Mouse (Mus musculus) liver, postnatal 0 days (tissue): ENCODE data around the gene Tmem14a. TPM values are rescaled to one million over a fixed set of nuclear protein-coding genes. Genes with fewer than 3 reads are reported as not detected.
A peak's percentile ranks its signal among the peaks of the same experiment; 100 is the strongest.
"Not testable (repeated sequence)": the region's sequence is repeated elsewhere in the genome, so short reads cannot be mapped to it uniquely, and the experiment has no call there.

Source experiments
- ATAC-seq: fragments of 200-750 bp; cut with Nextera tagmentation; 2 replicates; pipeline ENCODE4 v1.8.0; 2017; ENCODE audit warnings: mild to moderate bottlenecking, moderate library complexity
- DNase-seq: peaks from one replicate; pipeline ENCODE4 v3.0.0-alpha.2; 2016
- H3K27ac ChIP-seq: fragments of 300-500 bp; sonication (generic); 2 replicates; pipeline ENCODE4 v1.5.1; 2014; ENCODE audit warnings: antibody characterized with exemption, moderate library complexity, mild to moderate bottlenecking, low read depth
- H3K27me3 ChIP-seq: fragments of 300-500 bp; sonication (generic); 2 replicates; pipeline ENCODE4 v1.6.1; 2014; ENCODE audit warnings: low read length, control low read depth, mixed read lengths; ENCODE audit not compliant: insufficient read depth
- H3K36me3 ChIP-seq: fragments of 300-500 bp; sonication (generic); replicated peaks from 2 replicates; pipeline ENCODE4 v1.6.1; 2014; ENCODE audit warnings: mild to moderate bottlenecking, control low read depth, low read length, moderate library complexity, mixed read lengths; ENCODE audit not compliant: insufficient read depth
- H3K4me1 ChIP-seq: fragments of 300-500 bp; sonication (generic); 2 replicates; pipeline ENCODE4 v1.6.1; 2014; ENCODE audit warnings: antibody characterized with exemption, mild to moderate bottlenecking, control low read depth; ENCODE audit not compliant: insufficient read depth
- H3K4me2 ChIP-seq: fragments of 300-500 bp; sonication (generic); 2 replicates; pipeline ENCODE4 v1.6.1; 2014; ENCODE audit warnings: low read depth, mild to moderate bottlenecking, low read length, moderate library complexity, mixed read lengths
- H3K4me3 ChIP-seq: fragments of 300-500 bp; sonication (generic); 2 replicates; pipeline ENCODE4 v1.5.1; 2014; ENCODE audit warnings: low read depth, low read length
- H3K9ac ChIP-seq: fragments of 300-500 bp; sonication (generic); replicated peaks from 2 replicates; pipeline ENCODE4 v1.6.1; 2014; ENCODE audit warnings: mild to moderate bottlenecking, moderate library complexity
- H3K9me3 ChIP-seq: fragments of 300-500 bp; sonication (generic); 2 replicates; pipeline ENCODE4 v1.6.1; 2016; ENCODE audit warnings: mild to moderate bottlenecking, control low read depth, low read length, mixed read lengths
- CTCF ChIP-seq: sonication (generic); IDR thresholded peaks from 2 replicates; pipeline ENCODE4 v1.5.1; 2016; ENCODE audit warnings: antibody characterized with exemption, low read depth
- EP300 ChIP-seq: IDR thresholded peaks from 2 replicates; pipeline ENCODE4 v1.6.1; 2016; ENCODE audit warnings: antibody characterized with exemption, low read depth, mild to moderate bottlenecking
- WGBS: fragments of 180-500 bp; shearing (Covaris S2); extraction: QIAGEN DNeasy Blood & Tissue Kit; methylation state at CpG from one replicate; pipeline ENCODE4 v1.1.7; 2014; ENCODE audit not compliant: insufficient replicate concordance; 5-methylcytosine and 5-hydroxymethylcytosine counted together
- polyA plus RNA-seq: library from polyadenylated mRNA; unstranded; fragments of >200 nt; fragmentation: Nextera tagmentation; extraction: Ambion mirVana; gene quantifications from 2 replicates; pipeline ENCODE4 v1.2.1, GENCODE M21; 2015

Gene Tmem14a
- polyA plus RNA-seq, 1 experiment from 2014 or later, result 1.9 TPM

DNA sequence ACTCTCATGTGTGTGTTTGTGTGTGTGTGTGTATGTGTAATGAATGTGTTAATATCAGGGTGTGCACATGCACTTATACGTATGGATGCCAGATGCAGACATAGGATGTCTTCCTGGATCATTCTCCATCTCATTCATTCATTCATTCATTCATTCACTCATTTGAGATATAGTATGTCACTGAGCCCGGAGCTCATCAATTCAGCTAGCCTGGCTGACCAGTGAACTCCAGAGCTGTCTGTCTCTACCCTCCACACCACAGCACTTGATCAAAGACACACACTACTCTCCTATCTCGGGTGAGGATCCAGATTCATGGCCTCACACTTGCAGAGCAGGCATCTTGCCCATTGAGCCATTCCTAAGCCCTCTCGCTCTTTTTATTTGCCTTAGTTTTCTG, 45.6 kb downstream of the Tmem14a start:
- H3K9ac ChIP-seq, result no peak overlapping the region
- WGBS, result 75% methylated on average over 4 of the region's 4 CpGs
- H3K4me2 ChIP-seq, result no peak overlapping the region
- ATAC-seq (no peak), DNase-seq (no peak)
- H3K4me3 ChIP-seq, result no peak overlapping the region
- peaks cover 10% of the 10 kb centered on the region; the same call in 1 of the 2 replicates for H3K36me3 ChIP-seq
- H3K27me3 ChIP-seq, result no peaks in the 10 kb centered on the region
- H3K9me3 ChIP-seq, result no peaks in the 10 kb centered on the region
- TF ChIP-seq CTCF (no peak), EP300 (no peak)
- H3K4me1 ChIP-seq, result no peaks in the 10 kb centered on the region
- no peak overlapping the region for H3K27ac ChIP-seq

DNA sequence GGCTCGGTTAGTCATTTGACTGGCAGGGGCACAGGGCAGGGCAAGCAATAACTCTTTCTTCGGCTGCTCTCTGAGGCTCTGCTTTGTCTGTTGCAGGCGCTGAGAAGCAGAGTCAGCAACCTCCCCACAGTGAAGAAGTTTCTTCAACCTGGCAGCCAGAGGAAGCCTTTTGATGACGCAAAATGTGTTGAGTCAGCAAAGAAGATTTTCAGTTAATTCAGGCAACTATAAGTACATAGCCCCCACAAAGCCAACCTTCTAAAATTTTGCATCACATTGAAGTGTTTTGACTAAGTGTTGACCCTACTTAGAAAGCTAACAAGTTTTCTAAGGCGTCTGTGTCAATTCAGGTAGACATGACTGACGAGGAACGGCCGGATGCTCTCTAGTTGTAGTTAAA, 46.4 kb downstream of the Tmem14a start:
- no peak for DNase-seq
- 79% methylated on average over 8 of the region's 8 CpGs for WGBS
- no peak for ATAC-seq
- Histone ChIP-seq H3K4me2 (no peak overlapping the region), H3K9me3 (no peaks in the 10 kb centered on the region), H3K4me3 (no peak overlapping the region), H3K27ac (no peak overlapping the region), H3K27me3 (no peaks in the 10 kb centered on the region), H3K9ac (no peak overlapping the region), H3K36me3 (peaks cover 6% of the 10 kb centered on the region; the same call in 1 of the 2 replicates), H3K4me1 (no peaks in the 10 kb centered on the region)
- TF ChIP-seq EP300, result no peak
- no peak for TF ChIP-seq CTCF

DNA sequence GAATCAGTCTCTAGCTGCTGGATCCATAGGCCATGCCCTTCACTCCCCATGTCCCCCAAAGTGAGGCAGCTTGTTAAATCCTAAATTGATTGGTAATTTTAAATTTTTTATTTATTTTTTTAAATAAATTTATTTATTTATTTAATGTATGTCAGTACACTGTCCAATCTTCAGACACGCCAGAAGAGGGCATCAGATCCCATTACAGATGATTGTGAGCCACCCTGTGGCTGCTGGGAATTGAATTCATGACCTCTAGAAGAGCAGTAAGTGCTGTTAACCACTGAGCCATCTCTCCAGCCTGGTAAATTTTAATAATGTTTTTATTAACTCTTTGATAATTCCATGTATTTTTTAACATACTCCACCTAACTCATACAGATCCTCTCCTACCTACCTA, 48.4 kb downstream of the Tmem14a start:
- DNase-seq (no peak), ATAC-seq (no peak)
- H3K27ac ChIP-seq, result no peak overlapping the region
- H3K4me2 ChIP-seq, result no peak overlapping the region
- H3K4me1 ChIP-seq, result no peaks in the 10 kb centered on the region
- H3K9ac ChIP-seq, result no peak overlapping the region
- H3K36me3 ChIP-seq, result no peaks in the 10 kb centered on the region
- WGBS, result 65% methylated on average over 1 of the region's 1 CpGs
- H3K27me3 ChIP-seq, result no peaks in the 10 kb centered on the region
- no peaks in the 10 kb centered on the region for H3K9me3 ChIP-seq
- H3K4me3 ChIP-seq, result no peak overlapping the region
- no peak for TF ChIP-seq EP300
- TF ChIP-seq CTCF, result no peak

DNA sequence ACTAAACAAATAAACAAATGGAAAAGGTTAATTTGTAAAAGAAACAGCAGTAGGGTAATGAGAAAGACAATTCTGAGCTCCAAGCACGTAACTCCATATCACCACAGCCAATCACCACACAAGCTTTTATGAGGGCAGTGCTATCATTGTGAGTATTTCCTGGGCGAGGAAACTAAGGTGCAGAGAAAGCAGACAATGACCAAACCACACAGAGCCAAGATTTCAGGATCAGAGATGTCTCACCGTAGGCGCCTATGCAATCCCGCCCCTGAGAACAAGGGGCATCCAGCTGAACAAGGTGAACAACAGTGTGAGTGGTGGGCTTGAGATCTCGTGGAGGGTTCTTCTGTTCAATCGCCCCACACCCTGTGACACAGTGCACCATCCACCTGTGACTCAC, 49.1 kb downstream of the Tmem14a start:
- H3K27me3 ChIP-seq, H3K4me1 ChIP-seq, H3K27ac ChIP-seq, DNase-seq, H3K9me3 ChIP-seq, H3K4me2 ChIP-seq, ATAC-seq, H3K36me3 ChIP-seq, H3K9ac ChIP-seq, H3K4me3 ChIP-seq: not testable (repeated sequence)
- 77% methylated on average over 6 of the region's 7 CpGs for WGBS

DNA sequence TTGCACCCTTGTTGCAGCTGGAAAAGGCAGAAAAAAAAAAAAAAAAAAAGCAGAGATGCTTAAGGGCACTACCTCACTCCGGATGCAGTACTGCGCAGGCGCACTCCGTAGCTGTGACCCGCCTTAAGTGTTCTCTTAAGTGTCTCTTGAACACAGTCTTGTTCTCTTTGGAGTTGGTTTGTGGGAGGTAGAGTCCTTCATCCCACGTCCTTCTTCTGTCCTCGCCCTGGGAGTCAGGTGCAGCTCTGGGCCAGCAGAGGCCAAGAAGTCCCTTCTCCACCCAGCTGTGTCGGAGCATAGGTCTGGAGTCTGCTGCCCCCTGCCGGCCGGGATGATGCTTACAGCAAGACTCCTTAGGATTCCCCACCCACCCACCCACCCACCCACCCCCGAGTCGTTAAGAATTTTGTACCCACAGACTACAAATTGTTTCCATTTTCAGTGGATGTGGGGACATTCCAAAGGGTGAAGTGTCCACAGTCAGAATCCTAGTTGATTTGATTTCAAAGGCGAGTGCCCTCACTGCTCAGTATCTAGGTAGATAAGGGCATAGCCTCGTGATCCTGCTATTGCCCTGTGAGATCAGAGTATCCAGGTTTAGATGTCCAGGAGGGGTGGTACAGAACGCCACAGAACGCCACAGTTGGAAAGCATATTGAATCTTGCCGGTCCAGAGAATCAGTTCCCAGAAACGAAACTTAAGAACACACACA, 53.1 kb downstream of the Tmem14a start:
- no peaks in the 10 kb centered on the region for H3K9me3 ChIP-seq
- H3K4me2 ChIP-seq, result peak overlapping the region; percentile 56
- no peaks in the 10 kb centered on the region for H3K4me1 ChIP-seq
- ATAC-seq (peak; percentile 67), DNase-seq (peak; percentile 83)
- no peaks in the 10 kb centered on the region for H3K36me3 ChIP-seq
- no peak overlapping the region for H3K27ac ChIP-seq
- 28% methylated on average over 18 of the region's 18 CpGs for WGBS
- no peaks in the 10 kb centered on the region for H3K27me3 ChIP-seq
- TF ChIP-seq CTCF (peak; percentile 70), EP300 (no peak)
- no peak overlapping the region for H3K9ac ChIP-seq
- H3K4me3 ChIP-seq, result peak overlapping the region; percentile 4

DNA sequence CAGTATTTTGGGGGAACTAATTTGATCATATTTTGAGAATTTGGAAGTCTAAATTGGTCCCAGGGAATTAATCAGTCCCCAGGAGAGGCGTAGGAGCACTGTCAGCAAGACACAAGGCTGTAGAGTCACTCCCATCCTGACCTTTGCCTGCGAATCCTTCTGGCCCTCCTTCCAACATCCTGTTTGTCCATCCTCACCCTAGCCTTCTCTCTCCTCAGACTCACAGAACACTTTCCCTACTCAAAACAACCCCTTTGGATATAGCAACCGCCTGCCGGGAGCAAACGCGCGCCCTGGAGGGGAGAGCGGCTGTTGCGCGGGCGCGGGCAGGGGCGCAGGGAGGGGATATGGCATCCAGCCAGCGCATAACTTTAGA, 53.7 kb downstream of the Tmem14a start:
- Histone ChIP-seq H3K27ac (no peak overlapping the region), H3K9ac (no peak overlapping the region), H3K27me3 (no peaks in the 10 kb centered on the region), H3K36me3 (no peaks in the 10 kb centered on the region), H3K4me3 (peak overlapping the region; percentile 4; the same call in 1 of the 2 replicates), H3K4me1 (no peaks in the 10 kb centered on the region), H3K9me3 (no peaks in the 10 kb centered on the region), H3K4me2 (peak overlapping the region; percentile 56)
- TF ChIP-seq EP300, result no peak
- TF ChIP-seq CTCF, result no peak
- DNase-seq (no peak), ATAC-seq (no peak)
- 30% methylated on average over 14 of the region's 14 CpGs for WGBS
